Mouse (Mus musculus) E14TG2a.4 (cell line): ENCODE measurements around the gene Traf3ip2.

Experiments
- H3K27me3 ChIP-seq: 2 replicates; pipeline ENCODE4 v1.6.1; 2014; ENCODE audit warnings: low read length, control low read depth; ENCODE audit not compliant: insufficient read depth
- H3K36me3 ChIP-seq: 2 replicates; pipeline ENCODE4 v1.6.1; 2014; ENCODE audit warnings: low read length, control low read depth; ENCODE audit not compliant: insufficient read depth
- H3K4me1 ChIP-seq: replicated peaks from 2 replicates; pipeline ENCODE4 v1.6.1; 2014; ENCODE audit warnings: low read depth, low read length, control low read depth
- H3K4me3 ChIP-seq: replicated peaks from 2 replicates; pipeline ENCODE4 v1.5.1; 2014; ENCODE audit warnings: mild to moderate bottlenecking, low read length
- H3K9me3 ChIP-seq: 2 replicates; pipeline ENCODE4 v1.6.1; 2014; ENCODE audit warnings: low read length, control low read depth
- CTCF ChIP-seq: conservative IDR thresholded peaks from 2 replicates; pipeline ENCODE4 v1.5.1; 2014; ENCODE audit warnings: low read length
- NANOG ChIP-seq: IDR thresholded peaks from 2 replicates; pipeline ENCODE4 v1.6.1; 2014; ENCODE audit warnings: borderline replicate concordance, low read length, mixed read lengths
- POU5F1 ChIP-seq: IDR thresholded peaks from 2 replicates; pipeline ENCODE4 v1.6.1; 2014; ENCODE audit warnings: low read length, borderline replicate concordance

The Traf3ip2 gene

GRCm38 (mm10) chr10:39612633-39612988, at the start of gene Traf3ip2:
TSS of gene Traf3ip2 (plus strand) at chr10:39612934.
- Histone ChIP-seq H3K4me3 (peak within 1 kb of the TSS; percentile 77), H3K9me3 (peaks cover 5% of the 10 kb centered on the region; the same call in 1 of the 2 replicates), H3K4me1 (peaks cover 60% of the 10 kb centered on the region), H3K36me3 (no peaks in the 10 kb centered on the region), H3K27me3 (0 out of 2 replicates have a peak, but pooled peaks cover 2% of the 10 kb centered on the region)
- TF ChIP-seq NANOG (no peak), CTCF (no peak), POU5F1 (no peak)

DNA sequence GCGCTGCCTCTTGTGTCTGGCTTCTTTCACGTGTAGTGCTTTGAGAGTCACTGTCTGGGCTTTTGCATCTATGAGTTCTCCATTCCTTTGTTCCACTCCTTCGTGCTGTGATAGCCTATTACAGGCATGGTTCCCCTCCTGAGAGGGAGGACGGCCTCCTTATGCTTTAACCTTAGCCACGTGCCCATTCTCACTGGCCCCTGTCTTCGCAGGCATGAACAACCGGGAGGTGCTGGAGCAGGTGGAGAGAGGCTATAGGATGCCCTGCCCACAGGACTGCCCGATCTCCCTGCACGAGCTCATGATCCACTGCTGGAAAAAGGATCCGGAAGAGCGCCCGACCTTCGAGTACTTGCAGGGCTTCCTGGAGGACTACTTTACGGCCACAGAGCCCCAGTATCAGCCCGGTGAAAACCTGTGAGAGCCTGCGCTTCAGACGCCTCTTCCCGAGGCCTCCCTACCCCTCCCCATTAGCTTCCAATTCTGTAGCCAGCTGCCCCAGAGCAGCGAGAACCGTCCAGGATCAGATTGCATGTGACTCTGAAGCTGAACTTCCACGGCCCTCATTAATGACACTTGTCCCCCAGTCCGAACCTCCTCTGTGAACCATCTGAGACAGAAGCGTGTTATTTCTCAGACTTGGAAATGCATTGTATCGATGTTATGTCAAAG, 49.0 kb upstream of the Traf3ip2 start:
- TF ChIP-seq NANOG, result no peak
- TF ChIP-seq POU5F1, result no peak
- no peak for TF ChIP-seq CTCF
- Histone ChIP-seq H3K4me1 (peaks cover 21% of the 10 kb centered on the region), H3K4me3 (peak overlapping the region; percentile 39; the same call in 1 of the 2 replicates), H3K9me3 (no peaks in the 10 kb centered on the region), H3K27me3 (peaks cover 9% of the 10 kb centered on the region; the same call in 1 of the 2 replicates), H3K36me3 (no peaks in the 10 kb centered on the region)

GRCm38 (mm10) chr10:39566901-39567300, 45.8 kb upstream of the Traf3ip2 start:
- H3K4me1 ChIP-seq, result peaks cover 43% of the 10 kb centered on the region
- no peak overlapping the region for H3K4me3 ChIP-seq
- no peaks in the 10 kb centered on the region for H3K36me3 ChIP-seq
- H3K9me3 ChIP-seq, result no peaks in the 10 kb centered on the region
- H3K27me3 ChIP-seq, result peaks cover 15% of the 10 kb centered on the region
- TF ChIP-seq POU5F1 (no peak), CTCF (no peak), NANOG (no peak)

DNA sequence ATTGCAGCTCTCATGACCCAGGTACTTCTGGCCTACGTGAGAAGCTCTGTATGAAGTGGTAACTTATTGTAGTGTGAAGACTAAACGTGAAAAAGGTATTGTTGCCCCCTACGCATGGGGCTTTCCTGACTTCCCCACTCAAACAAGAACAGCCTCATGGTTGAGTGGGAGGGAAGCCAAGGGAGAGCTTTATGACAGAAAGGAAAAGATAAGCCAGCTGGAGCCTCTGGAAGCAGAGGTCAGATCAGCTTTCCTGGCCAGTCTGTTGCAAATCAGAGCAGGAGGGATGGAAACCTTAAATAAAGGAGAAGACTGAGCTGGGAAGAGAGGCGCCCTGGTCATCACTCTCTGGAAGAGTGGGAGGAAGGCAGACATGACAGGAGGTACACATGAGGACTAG, 43.7 kb upstream of the Traf3ip2 start:
- Histone ChIP-seq H3K36me3 (no peaks in the 10 kb centered on the region), H3K4me1 (peaks cover 55% of the 10 kb centered on the region), H3K4me3 (no peak overlapping the region), H3K27me3 (peaks cover 16% of the 10 kb centered on the region), H3K9me3 (no peaks in the 10 kb centered on the region)
- TF ChIP-seq POU5F1 (no peak), NANOG (no peak), CTCF (no peak)

GRCm38 (mm10) chr10:39571011-39571410, 41.7 kb upstream of the Traf3ip2 start:
- Histone ChIP-seq H3K27me3 (peaks cover 18% of the 10 kb centered on the region), H3K9me3 (no peaks in the 10 kb centered on the region), H3K4me3 (no peak overlapping the region), H3K4me1 (peaks cover 70% of the 10 kb centered on the region), H3K36me3 (no peaks in the 10 kb centered on the region)
- no peak for TF ChIP-seq POU5F1
- no peak for TF ChIP-seq NANOG
- TF ChIP-seq CTCF, result no peak

GRCm38 (mm10) chr10:39572050-39572671, 40.6 kb upstream of the Traf3ip2 start:
- Histone ChIP-seq H3K27me3 (peaks cover 19% of the 10 kb centered on the region), H3K4me3 (peak overlapping the region; percentile 23; the same call in 1 of the 2 replicates), H3K4me1 (peaks cover 73% of the 10 kb centered on the region), H3K9me3 (no peaks in the 10 kb centered on the region), H3K36me3 (no peaks in the 10 kb centered on the region)
- TF ChIP-seq NANOG, result no peak
- TF ChIP-seq POU5F1, result no peak
- TF ChIP-seq CTCF, result no peak

- no peaks in the 10 kb centered on the region for H3K36me3 ChIP-seq
- peak overlapping the region; percentile 23; the same call in 1 of the 2 replicates for H3K4me3 ChIP-seq
- peaks cover 70% of the 10 kb centered on the region for H3K4me1 ChIP-seq
- TF ChIP-seq CTCF (no peak), POU5F1 (no peak), NANOG (no peak)
- H3K9me3 ChIP-seq, result no peaks in the 10 kb centered on the region
- H3K27me3 ChIP-seq, result peaks cover 19% of the 10 kb centered on the region
Measured at GRCm38 (mm10) chr10:39572672-39573051, 40.1 kb upstream of the Traf3ip2 start.

GRCm38 (mm10) chr10:39576466-39576865, 36.3 kb upstream of the Traf3ip2 start:
- H3K9me3 ChIP-seq, result no peaks in the 10 kb centered on the region
- no peak overlapping the region for H3K4me3 ChIP-seq
- H3K4me1 ChIP-seq, result peaks cover 59% of the 10 kb centered on the region
- no peak for TF ChIP-seq POU5F1
- no peak for TF ChIP-seq CTCF
- no peak for TF ChIP-seq NANOG
- peaks cover 7% of the 10 kb centered on the region for H3K27me3 ChIP-seq
- H3K36me3 ChIP-seq, result no peaks in the 10 kb centered on the region

- H3K4me1 ChIP-seq, result peaks cover 34% of the 10 kb centered on the region
- H3K36me3 ChIP-seq, result no peaks in the 10 kb centered on the region
- no peak for TF ChIP-seq CTCF
- no peak for TF ChIP-seq POU5F1
- no peak for TF ChIP-seq NANOG
- peaks cover 8% of the 10 kb centered on the region for H3K27me3 ChIP-seq
- H3K4me3 ChIP-seq, result no peak overlapping the region
- no peaks in the 10 kb centered on the region for H3K9me3 ChIP-seq
Measured at GRCm38 (mm10) chr10:39580477-39580876, 32.3 kb upstream of the Traf3ip2 start.
